Mouse (Mus musculus): ENCODE measurements around the gene Tyk2. TPM values are rescaled to one million over a fixed set of nuclear protein-coding genes. Genes with fewer than 3 reads are reported as not detected.
A peak's percentile ranks its signal among the peaks of the same experiment; 100 is the strongest.

Gene Tyk2
- total and polyA plus RNA-seq, 3 experiments, result 16.6 to 19.0 (median 17.4) TPM

- H3K36me3 ChIP-seq (replicated peaks), result no peaks in the 10 kb centered on the region
- peaks cover 24% of the 10 kb centered on the region for H3K4me1 ChIP-seq (ENCODE audit: insufficient read depth, low read depth, low read length)
- no peak overlapping the region; the same call in 1 of the 2 replicates for H3K4me3 ChIP-seq (ENCODE audit: low read depth, low read length)
- TF ChIP-seq GATA1 (IDR thresholded peaks at IDR 0.05; ENCODE audit: borderline replicate concordance, low read length), result no peak
- peak; percentile 86 for TF ChIP-seq CTCF (IDR thresholded peaks at IDR 0.05; ENCODE audit: low read depth, low read length)
- DNase-seq (ENCODE audit: low spot score) (peak; percentile 75), ATAC-seq (ENCODE audit: extremely low read depth, insufficient number of reproducible peaks, low FRiP score, poor library complexity, severe bottlenecking) (peak; percentile 55)
- peaks cover 50% of the 10 kb centered on the region for H3K27me3 ChIP-seq (ENCODE audit: insufficient read depth, low read length)
- H3K9me3 ChIP-seq (replicated peaks), result no peaks in the 10 kb centered on the region
These were observed 37.4 kb upstream of the Tyk2 start for GRCm38 (mm10) chr9:21168161-21169123.

- DNase-seq (ENCODE audit: low spot score) (no peak), ATAC-seq (ENCODE audit: extremely low read depth, insufficient number of reproducible peaks, low FRiP score, poor library complexity, severe bottlenecking) (no peak)
- no peaks in the 10 kb centered on the region for H3K36me3 ChIP-seq (replicated peaks)
- H3K4me1 ChIP-seq (ENCODE audit: insufficient read depth, low read depth, low read length), result peaks cover 23% of the 10 kb centered on the region
- no peak overlapping the region for H3K4me3 ChIP-seq (ENCODE audit: low read depth, low read length)
- TF ChIP-seq POLR2AphosphoS5 (IDR thresholded peaks at IDR 0.05; ENCODE audit: insufficient replicate concordance, low read depth, low read length) (no peak), CTCF (IDR thresholded peaks at IDR 0.05; ENCODE audit: low read depth, low read length) (no peak), GATA2 (IDR thresholded peaks at IDR 0.05; ENCODE audit: borderline replicate concordance, low read depth, low read length) (no peak), TAL1 (conservative IDR thresholded peaks at IDR 0.05; ENCODE audit: low read depth, low read length) (no peak), GATA1 (IDR thresholded peaks at IDR 0.05; ENCODE audit: borderline replicate concordance, low read length) (no peak)
- no peaks in the 10 kb centered on the region for H3K9me3 ChIP-seq (replicated peaks)
- peaks cover 53% of the 10 kb centered on the region for H3K27me3 ChIP-seq (ENCODE audit: insufficient read depth, low read length)
These were observed 36.4 kb upstream of the Tyk2 start for GRCm38 (mm10) chr9:21167140-21168097.

- H3K36me3 ChIP-seq (replicated peaks), result no peaks in the 10 kb centered on the region
- no peaks in the 10 kb centered on the region for H3K9me3 ChIP-seq (replicated peaks)
- no peak overlapping the region for H3K4me3 ChIP-seq (ENCODE audit: low read depth, low read length)
- DNase-seq (ENCODE audit: low spot score) (no peak), ATAC-seq (ENCODE audit: extremely low read depth, insufficient number of reproducible peaks, low FRiP score, poor library complexity, severe bottlenecking) (no peak)
- TF ChIP-seq POLR2AphosphoS5 (IDR thresholded peaks at IDR 0.05; ENCODE audit: insufficient replicate concordance, low read depth, low read length), result no peak
- no peak for TF ChIP-seq TAL1 (conservative IDR thresholded peaks at IDR 0.05; ENCODE audit: low read depth, low read length)
- no peak for TF ChIP-seq GATA2 (IDR thresholded peaks at IDR 0.05; ENCODE audit: borderline replicate concordance, low read depth, low read length)
- TF ChIP-seq GATA1 (IDR thresholded peaks at IDR 0.05; ENCODE audit: borderline replicate concordance, low read length), result no peak
- no peak for TF ChIP-seq CTCF (IDR thresholded peaks at IDR 0.05; ENCODE audit: low read depth, low read length)
- H3K4me1 ChIP-seq (ENCODE audit: insufficient read depth, low read depth, low read length), result peaks cover 27% of the 10 kb centered on the region
- H3K27me3 ChIP-seq (ENCODE audit: insufficient read depth, low read length), result peaks cover 55% of the 10 kb centered on the region
These were observed 35.5 kb upstream of the Tyk2 start for GRCm38 (mm10) chr9:21166516-21166915.

- H3K36me3 ChIP-seq (replicated peaks), result no peaks in the 10 kb centered on the region
- H3K4me3 ChIP-seq (ENCODE audit: low read depth, low read length), result no peak overlapping the region
- peaks cover 32% of the 10 kb centered on the region for H3K4me1 ChIP-seq (ENCODE audit: insufficient read depth, low read depth, low read length)
- TF ChIP-seq GATA2 (IDR thresholded peaks at IDR 0.05; ENCODE audit: borderline replicate concordance, low read depth, low read length), result no peak
- no peak for TF ChIP-seq GATA1 (IDR thresholded peaks at IDR 0.05; ENCODE audit: borderline replicate concordance, low read length)
- TF ChIP-seq POLR2AphosphoS5 (IDR thresholded peaks at IDR 0.05; ENCODE audit: insufficient replicate concordance, low read depth, low read length), result no peak
- TF ChIP-seq TAL1 (conservative IDR thresholded peaks at IDR 0.05; ENCODE audit: low read depth, low read length), result no peak
- DNase-seq (ENCODE audit: low spot score), result no peak
- no peaks in the 10 kb centered on the region for H3K9me3 ChIP-seq (replicated peaks)
- no peak for ATAC-seq (ENCODE audit: extremely low read depth, insufficient number of reproducible peaks, low FRiP score, poor library complexity, severe bottlenecking)
- peaks cover 57% of the 10 kb centered on the region for H3K27me3 ChIP-seq (ENCODE audit: insufficient read depth, low read length)
These were observed 35.0 kb upstream of the Tyk2 start for GRCm38 (mm10) chr9:21165952-21166451.

GRCm38 (mm10) chr9:21165041-21165951 lies 34.3 kb upstream of the Tyk2 start, which contains the start of gene Pde4a:
Pde4a (plus strand) TSS chr9:21165714.
- ATAC-seq (ENCODE audit: extremely low read depth, insufficient number of reproducible peaks, low FRiP score, poor library complexity, severe bottlenecking), result no peak
- Histone ChIP-seq H3K36me3 (replicated peaks) (no peaks in the 10 kb centered on the region), H3K4me3 (ENCODE audit: low read depth, low read length) (peak within 1 kb of the TSS; percentile 6; the same call in 1 of the 2 replicates), H3K27me3 (ENCODE audit: insufficient read depth, low read length) (peaks cover 54% of the 10 kb centered on the region), H3K4me1 (ENCODE audit: insufficient read depth, low read depth, low read length) (peaks cover 39% of the 10 kb centered on the region), H3K9me3 (replicated peaks) (no peaks in the 10 kb centered on the region)
- TF ChIP-seq TAL1 (conservative IDR thresholded peaks at IDR 0.05; ENCODE audit: low read depth, low read length) (no peak), POLR2AphosphoS5 (IDR thresholded peaks at IDR 0.05; ENCODE audit: insufficient replicate concordance, low read depth, low read length) (no peak), GATA2 (IDR thresholded peaks at IDR 0.05; ENCODE audit: borderline replicate concordance, low read depth, low read length) (no peak), GATA1 (IDR thresholded peaks at IDR 0.05; ENCODE audit: borderline replicate concordance, low read length) (no peak), CTCF (IDR thresholded peaks at IDR 0.05; ENCODE audit: low read depth, low read length) (no peak)
- no peak for DNase-seq (ENCODE audit: low spot score)

All from G1E (cell line).